9 mouse cellular contexts compared by ENCODE assay signal in genomic region chr2:58324118-58324901, GRCm38 (mm10). TPM values are rescaled to one million over a fixed set of nuclear protein-coding genes. Genes with fewer than 3 reads are reported as not detected.
DNase-seq lines count a peak whose midpoint lies in the region; ATAC-seq and TF ChIP-seq lines count a peak whose summit lies in the region.
"Had no signal": no experiment of that assay in that cellular context is flagged by ENCODE, and none has a peak within 500 bp of the region (broad histone marks: within the 10 kb centered on the region; RNA-seq: fewer than 3 reads in every experiment).

No protein-coding gene starts in this region.

- intact Hi-C loops in gastrocnemius, adult 2 months (cut with DNase I): no loop called here
- intact Hi-C loops in gastrocnemius, postnatal 36 days (cut with DNase I): no loop called here

- H3K4me3 ChIP-seq in gastrocnemius, adult 2 months: peak overlapping the region; percentile 37
- H3K4me3 ChIP-seq in brown adipose tissue, adult 24 weeks (ENCODE audit: insufficient read depth, low read depth, low read length): peak overlapping the region; percentile 9; the same call in 1 of the 2 replicates
- peak overlapping the region; percentile 43 for H3K4me3 ChIP-seq in forebrain, embryonic 13.5 days
- H3K4me3 ChIP-seq in limb, embryonic 11.5 days (ENCODE audit: low read depth, low read length): peak overlapping the region; percentile 37
- peak overlapping the region; percentile 45 for H3K4me3 ChIP-seq in midbrain, embryonic 11.5 days (ENCODE audit: low read depth, low read length)
- H3K4me3 ChIP-seq in small intestine, adult 2 months (ENCODE audit: low read depth, low read length): 0 out of 2 replicates have a peak overlapping the region, but pooled peaks have one; percentile 0
- H3K4me3 ChIP-seq: myocyte had no signal

- H3K36me3 ChIP-seq in forebrain, embryonic 13.5 days (ENCODE audit: poor library complexity, severe bottlenecking): no peaks in the 10 kb centered on the region
- no peaks in the 10 kb centered on the region for H3K36me3 ChIP-seq in limb, embryonic 11.5 days (ENCODE audit: control insufficient read depth, insufficient read depth, low read length)
- H3K36me3 ChIP-seq in midbrain, embryonic 11.5 days (ENCODE audit: control insufficient read depth, insufficient read depth, low read length): no peaks in the 10 kb centered on the region
- H3K36me3 ChIP-seq in small intestine, adult 2 months (ENCODE audit: control insufficient read depth, insufficient read depth, low read length): no peaks in the 10 kb centered on the region

- peak; percentile 36 for TF ChIP-seq CTCF in gastrocnemius, adult 2 months (IDR thresholded peaks at IDR 0.05)
- TF ChIP-seq CTCF in small intestine, adult 2 months (IDR thresholded peaks at IDR 0.05; ENCODE audit: extremely low read depth, insufficient read length, insufficient replicate concordance, low read depth, low read length): peak; percentile 13; the same call in 1 of the 2 replicates

- no peak for TF ChIP-seq POLR2A in small intestine, adult 2 months (IDR thresholded peaks at IDR 0.05; ENCODE audit: low read depth, low read length)

- peak overlapping the region; percentile 67 for H3K9ac ChIP-seq in forebrain, embryonic 13.5 days
- peak overlapping the region; percentile 72 for H3K9ac ChIP-seq in limb, embryonic 11.5 days (ENCODE audit: low read length)
- H3K9ac ChIP-seq in midbrain, embryonic 11.5 days (ENCODE audit: low read length): peak overlapping the region; percentile 83

- H3K9me3 ChIP-seq in forebrain, embryonic 13.5 days (replicated peaks): no peaks in the 10 kb centered on the region
- no peaks in the 10 kb centered on the region for H3K9me3 ChIP-seq in limb, embryonic 11.5 days (ENCODE audit: control insufficient read depth, low read length)
- no peaks in the 10 kb centered on the region for H3K9me3 ChIP-seq in midbrain, embryonic 11.5 days (ENCODE audit: control insufficient read depth, low read length)

- DNase-seq in gastrocnemius, adult 2 months: peak; percentile 12
- DNase-seq in gastrocnemius, postnatal 36 days: no peak
- peak; percentile 76 for DNase-seq in limb, embryonic 11.5 days (ENCODE audit: low spot score)
- peak; percentile 94 for DNase-seq in midbrain, embryonic 11.5 days (ENCODE audit: low spot score, missing footprints)

- ATAC-seq in forebrain, embryonic 13.5 days: peak; percentile 91
- ATAC-seq in inflammation-experienced regulatory T-cells, adult 6 months: peak; percentile 58
- ATAC-seq in limb, embryonic 11.5 days (ENCODE audit: insufficient number of reproducible peaks, low FRiP score, low TSS enrichment, low read depth): peak; percentile 92
- peak; percentile 96 for ATAC-seq in midbrain, embryonic 11.5 days (ENCODE audit: low FRiP score)

- H3K4me2 ChIP-seq in forebrain, embryonic 13.5 days: peak overlapping the region; percentile 67
- peak overlapping the region; percentile 68 for H3K4me2 ChIP-seq in limb, embryonic 11.5 days (ENCODE audit: low read depth, severe bottlenecking)
- H3K4me2 ChIP-seq in midbrain, embryonic 11.5 days: peak overlapping the region; percentile 64

- no peaks in the 10 kb centered on the region for H3K27me3 ChIP-seq in forebrain, embryonic 13.5 days
- no peaks in the 10 kb centered on the region for H3K27me3 ChIP-seq in limb, embryonic 11.5 days (ENCODE audit: control insufficient read depth, insufficient read depth, low read length)
- no peaks in the 10 kb centered on the region for H3K27me3 ChIP-seq in midbrain, embryonic 11.5 days (ENCODE audit: control insufficient read depth, insufficient read depth, low read length)
- no peaks in the 10 kb centered on the region; the same call in 1 of the 2 replicates for H3K27me3 ChIP-seq in small intestine, adult 2 months (ENCODE audit: control insufficient read depth, insufficient read depth, low read length)

- no peak overlapping the region for H3K27ac ChIP-seq in gastrocnemius, adult 2 months
- H3K27ac ChIP-seq in brown adipose tissue, adult 24 weeks (replicated peaks; ENCODE audit: low read depth, low read length): peak overlapping the region; percentile 83
- peak overlapping the region; percentile 72 for H3K27ac ChIP-seq in forebrain, embryonic 13.5 days
- no peak overlapping the region for H3K27ac ChIP-seq in limb, embryonic 11.5 days (replicated peaks; ENCODE audit: low read depth, low read length)
- no peak overlapping the region for H3K27ac ChIP-seq in midbrain, embryonic 11.5 days (ENCODE audit: low read depth, low read length)
- no peak overlapping the region for H3K27ac ChIP-seq in small intestine, adult 2 months (ENCODE audit: insufficient read depth, low read depth, low read length)

- no peaks in the 10 kb centered on the region; the same call in 1 of the 2 replicates for H3K4me1 ChIP-seq in brown adipose tissue, adult 24 weeks (ENCODE audit: control insufficient read depth, insufficient read depth, insufficient read length, low read length)
- peaks cover 6% of the 10 kb centered on the region for H3K4me1 ChIP-seq in forebrain, embryonic 13.5 days
- H3K4me1 ChIP-seq in limb, embryonic 11.5 days (ENCODE audit: control insufficient read depth, insufficient read depth, low read length): no peaks in the 10 kb centered on the region
- no peaks in the 10 kb centered on the region for H3K4me1 ChIP-seq in midbrain, embryonic 11.5 days (ENCODE audit: control insufficient read depth, insufficient read depth, low read length)
- no peaks in the 10 kb centered on the region for H3K4me1 ChIP-seq in small intestine, adult 2 months (ENCODE audit: control insufficient read depth, insufficient read depth, insufficient read length, low read length)

- 8% methylated on average over 23 of the region's 23 CpGs for WGBS in forebrain, embryonic 13.5 days
- WGBS in limb, embryonic 11.5 days: 15% methylated on average over 23 of the region's 23 CpGs
- 11% methylated on average over 23 of the region's 23 CpGs for WGBS in midbrain, embryonic 11.5 days
- WGBS in small intestine, adult 2 months: 52% methylated on average over 23 of the region's 23 CpGs

RNA-seq across cellular contexts. Expression of gene Acvr1c, which starts 33.4 kb away (rescaled TPM):
- under 1 TPM; 0.05 to 0.61 TPM for total RNA-seq in gastrocnemius, adult 2 months (2021)
- under 1 TPM; 0.31 to 0.72 TPM for total RNA-seq in gastrocnemius, postnatal 36 days (2021)
- 22.6 and 25.4 TPM in 2 replicates for polyA plus RNA-seq in brown adipose tissue, adult 24 weeks (2012; ENCODE audit: insufficient read depth, insufficient read length, missing spikeins)
- 0.57 and 0.88 TPM in 2 replicates for polyA plus RNA-seq in forebrain, embryonic 13.5 days (2015; fragmentation: Nextera tagmentation; extraction: Ambion mirVana)
- under 1 TPM; 0.05 to 0.66 (median 0.62) TPM for polyA plus RNA-seq in inflammation-experienced regulatory T-cells, adult 6 months (2017; shearing (Covaris generic))
- 0.33 TPM in 1 of 2 replicates, not detected in the other for polyA plus RNA-seq in limb, embryonic 11.5 days (2014; fragmentation: Nextera tagmentation; extraction: Ambion mirVana)
- polyA plus RNA-seq in midbrain, embryonic 11.5 days (2014; fragmentation: Nextera tagmentation; extraction: Ambion mirVana): 0.19 TPM in 2 replicates
- polyA plus RNA-seq in small intestine, adult 2 months (2012; rRNA removed): 0.17 and 0.28 TPM in 2 replicates
- polyA plus RNA-seq: myocyte had no signal

Comparison
In these comparisons a context has a peak if more than half of its experiments do, and no peak if none do; other contexts are left out.
1. DNase-seq: peak in gastrocnemius, adult 2 months (single experiment), limb, embryonic 11.5 days (single experiment) and midbrain, embryonic 11.5 days (single experiment); none in gastrocnemius, postnatal 36 days (0 of 2).
2. H3K27ac ChIP-seq: peak in brown adipose tissue, adult 24 weeks (single experiment) and forebrain, embryonic 13.5 days (single experiment); none in gastrocnemius, adult 2 months (single experiment), limb, embryonic 11.5 days (single experiment), midbrain, embryonic 11.5 days (single experiment) and small intestine, adult 2 months (single experiment).
3. RNA of gene Acvr1c, which starts 33.4 kb away (polyA plus RNA-seq): 22.6 to 25.4 TPM in brown adipose tissue, adult 24 weeks; 0.57 to 0.88 TPM in forebrain, embryonic 13.5 days, 0.05 to 0.66 TPM in inflammation-experienced regulatory T-cells, adult 6 months, 0.17 to 0.28 TPM in small intestine, adult 2 months, 0.19 TPM in midbrain, embryonic 11.5 days and 0.33 TPM in limb, embryonic 11.5 days; every median in the first group is over 10 times any median in the second.
4. Peak in every context shown above with its lines, with median percentiles within 50 percentile points of each other: H3K4me3 ChIP-seq, ATAC-seq, H3K4me2 ChIP-seq and H3K9ac ChIP-seq.